Mouse (Mus musculus) spleen, adult 18-20 months (tissue): ENCODE measurements at regions not wholly inside any gene's neighbourhood (a gene's known extent, or its start where the extent isn't known, plus 50 kb on each side); places are given as distances from the start of the nearest gene placed in this dataset.

Experiments
- DNase-seq, 2 experiments: peaks; one replicate each; pipeline ENCODE4 v3.0.0; 2022; ENCODE audit warnings: mixed read lengths in 2 of 2

GRCm38 (mm10) chr13:84399345-84400170 lies 177.5 kb downstream of the Tmem161b start:
- DNase-seq = no peak

DNA sequence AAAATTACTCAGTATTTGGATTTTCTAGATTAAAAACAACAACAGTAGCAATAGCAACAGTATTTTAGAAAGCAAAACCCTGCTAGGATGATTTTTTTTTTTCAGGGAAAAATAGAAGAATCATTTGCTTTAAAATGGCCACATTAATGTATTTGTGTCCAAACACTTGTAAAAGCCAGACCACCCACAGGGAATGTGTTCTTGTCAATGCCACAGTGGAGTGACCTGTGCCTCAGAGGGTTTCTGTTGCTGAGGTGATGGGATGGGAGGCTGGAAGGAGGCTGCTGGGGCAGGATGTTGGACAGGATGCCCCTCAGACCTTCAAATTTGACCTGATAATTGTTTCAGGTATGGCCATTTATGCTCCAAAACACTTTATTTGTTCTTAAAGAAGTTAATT lies 178.9 kb downstream of the Tmem161b start:
- no peak for DNase-seq

DNA sequence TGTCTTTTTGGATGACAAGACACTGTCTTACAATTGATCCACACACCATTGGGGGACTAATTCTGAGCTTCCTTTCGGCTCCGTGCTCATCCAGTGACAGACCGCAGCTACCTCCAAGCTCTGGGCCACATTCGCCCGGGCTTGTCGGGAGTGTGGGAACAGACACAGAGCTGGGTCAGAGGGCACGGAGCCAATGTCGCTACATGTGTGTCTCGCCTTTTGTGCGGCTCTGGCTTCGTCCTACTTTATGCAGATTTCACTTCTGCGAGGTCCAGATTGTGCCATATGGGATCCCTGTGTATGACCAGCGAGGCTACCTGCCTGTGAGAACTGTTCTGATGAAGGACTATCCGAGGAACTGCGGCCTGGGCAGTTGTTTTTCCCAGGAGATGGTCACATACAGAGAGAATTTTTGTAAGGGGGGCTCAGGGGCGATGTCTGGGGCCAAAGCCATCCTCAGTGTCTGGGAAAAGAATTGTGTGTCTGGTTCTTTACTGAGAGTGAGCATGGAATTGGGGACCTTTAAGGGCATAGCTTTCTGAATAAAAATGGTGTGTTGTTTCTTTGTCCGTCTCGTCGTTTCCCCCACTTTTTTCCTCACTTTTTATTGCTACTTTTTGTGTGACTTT lies 182.6 kb downstream of the Tmem161b start:
- DNase-seq = no peak

DNA sequence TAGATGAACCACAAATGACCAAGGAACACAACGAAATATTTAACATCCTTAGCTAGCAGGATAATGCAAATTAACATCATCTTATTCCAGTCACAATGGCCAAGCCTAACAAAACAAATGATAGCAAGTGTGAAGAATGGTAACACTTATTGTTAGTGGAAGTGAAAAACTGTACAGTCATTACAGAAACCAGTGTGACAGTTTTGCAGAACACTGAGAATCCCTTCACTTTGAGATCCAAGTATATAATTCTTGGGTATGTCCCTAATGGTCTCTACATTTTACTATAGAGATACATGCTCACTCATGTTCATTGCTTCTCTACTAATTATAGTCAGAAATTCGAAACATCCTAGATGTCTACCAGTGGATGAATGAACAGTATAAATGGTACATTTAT lies 212.3 kb downstream of the Tmem161b start:
- no peak for DNase-seq

GRCm38 (mm10) chr13:84437586-84438443 lies 215.7 kb downstream of the Tmem161b start:
- no peak for DNase-seq

GRCm38 (mm10) chr13:84438444-84438766 lies 216.3 kb downstream of the Tmem161b start:
- no peak for DNase-seq

DNA sequence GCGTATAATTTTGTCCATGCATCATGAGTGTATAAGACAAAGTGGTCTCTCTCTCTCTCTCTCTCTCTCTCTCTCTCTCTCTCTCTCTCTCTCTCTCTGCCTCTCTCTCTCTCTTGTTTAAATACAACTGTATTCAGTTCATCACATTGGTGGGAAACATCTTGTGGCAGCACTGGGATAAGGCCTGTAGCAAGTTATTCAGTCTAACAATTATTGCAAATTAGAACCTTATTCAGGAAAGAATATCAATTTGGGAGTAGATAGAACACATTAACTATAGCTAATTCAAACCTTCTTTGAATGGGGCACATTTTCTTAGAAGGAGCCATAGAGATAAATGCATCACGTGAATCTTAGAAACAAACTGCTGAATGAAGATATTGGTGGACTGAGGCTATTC lies 226.4 kb downstream of the Tmem161b start:
- no peak for DNase-seq

DNA sequence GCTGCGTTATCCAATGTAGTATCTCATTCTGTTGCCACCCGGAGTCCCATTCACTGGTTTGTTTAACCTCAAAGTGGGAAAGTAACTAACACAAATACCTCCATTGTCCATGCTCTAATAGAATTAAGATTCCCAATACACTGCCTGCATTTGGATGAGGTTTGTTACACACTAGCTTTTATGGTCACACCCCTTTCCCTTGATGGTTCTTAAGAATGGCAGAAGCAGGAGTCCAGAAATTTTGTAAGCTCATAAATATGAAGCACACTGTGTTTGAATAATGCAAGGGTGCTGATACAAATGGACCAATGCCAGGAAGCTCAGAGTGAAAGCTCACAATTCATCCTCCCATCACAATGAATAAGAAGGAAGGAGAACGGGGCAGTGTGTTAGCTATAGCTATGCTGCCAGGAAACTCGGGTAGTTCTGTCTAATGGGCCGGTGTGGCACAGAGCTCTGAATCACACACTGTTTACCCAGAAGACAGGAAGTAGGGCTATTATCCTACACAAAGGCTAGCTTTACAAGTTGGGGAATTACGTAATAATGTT lies 227.0 kb downstream of the Tmem161b start:
- no peak for DNase-seq
